Mouse (Mus musculus) stomach, postnatal 0 days (tissue): ENCODE results near the gene Yap1.
A peak's percentile ranks its signal among the peaks of the same experiment; 100 is the strongest.

Experiments
- CTCF ChIP-seq: IDR thresholded peaks from 2 replicates; pipeline ENCODE4 v1.5.1; 2016; ENCODE audit warnings: antibody characterized with exemption, low read depth, mild to moderate bottlenecking, moderate library complexity
- EP300 ChIP-seq: optimal IDR thresholded peaks from 2 replicates; pipeline ENCODE3; 2016; ENCODE audit warnings: antibody characterized with exemption

GRCm38 (mm10) chr9:8004370-8004991 is at the start of gene Yap1:
- no peak for TF ChIP-seq EP300
- TF ChIP-seq CTCF, result peak; percentile 12; the same call in 1 of the 2 replicates
